8 mouse cellular contexts compared by ENCODE assay signal in the genomic region with DNA sequence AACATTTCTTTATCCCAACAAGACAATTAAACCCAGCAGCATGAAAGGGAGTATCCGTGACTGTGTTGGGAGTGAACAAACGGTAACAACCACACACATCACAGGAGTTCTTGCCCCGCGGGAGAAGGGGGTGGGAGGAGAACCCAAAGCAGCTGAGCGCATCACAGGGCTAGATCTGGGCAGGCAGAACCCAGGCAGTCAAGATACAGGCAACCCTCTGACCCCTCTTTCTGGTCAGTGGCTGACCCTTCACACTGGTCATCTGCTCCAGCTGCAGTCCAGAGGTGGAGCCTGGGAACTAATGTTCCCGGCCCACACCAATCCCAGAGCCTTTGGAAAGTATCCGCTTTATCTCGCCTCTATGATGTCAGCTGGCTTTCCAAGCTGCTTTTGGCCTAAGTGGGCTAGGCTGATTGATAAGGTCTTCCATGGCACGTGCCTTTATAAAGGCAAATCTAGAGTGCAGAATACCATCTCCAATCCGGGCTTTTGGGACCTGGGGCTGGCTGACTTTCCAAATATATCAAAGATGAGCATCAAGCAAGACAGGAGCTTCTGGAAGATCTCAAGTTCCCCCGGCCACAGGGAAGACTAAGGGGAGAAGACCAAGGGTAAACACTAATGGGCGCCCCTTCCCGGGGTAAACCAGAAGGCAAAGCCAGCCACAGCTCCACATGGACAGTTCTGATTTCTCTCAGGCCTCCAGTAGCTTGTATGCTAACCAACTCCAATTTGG. TPM values are rescaled to one million over a fixed set of nuclear protein-coding genes. Genes with fewer than 3 reads are reported as not detected.
A peak's percentile ranks its signal among the peaks of the same experiment; 100 is the strongest.
DNase-seq lines count a peak whose midpoint lies in the region; ATAC-seq and TF ChIP-seq lines count a peak whose summit lies in the region.

No protein-coding gene starts in this region.

- peak; percentile 10; the same call in 1 of the 2 replicates for ATAC-seq in heart, embryonic 16.5 days (replicated peaks; ENCODE audit: extremely low read depth, insufficient read depth, low FRiP score)
- 0 out of 2 replicates have a peak, but pooled peaks have one; percentile 10 for ATAC-seq in liver, embryonic 16.5 days (ENCODE audit: low read depth)
- ATAC-seq in erythroid progenitor cell, adult 5-6 weeks (replicated peaks; ENCODE audit: low FRiP score, poor library complexity, severe bottlenecking): no peak

- 28% methylated on average over 13 of the region's 13 CpGs for WGBS in heart, embryonic 16.5 days
- 37% methylated on average over 13 of the region's 13 CpGs for WGBS in liver, embryonic 16.5 days (ENCODE audit: insufficient replicate concordance)

- peaks cover 3% of the 10 kb centered on the region; the same call in 1 of the 2 replicates for H3K36me3 ChIP-seq in ES-E14 (ENCODE audit: control insufficient read depth, insufficient read depth, low read length, poor library complexity, severe bottlenecking)
- H3K36me3 ChIP-seq in heart, embryonic 16.5 days (ENCODE audit: control insufficient read depth, insufficient read depth): no peaks in the 10 kb centered on the region
- H3K36me3 ChIP-seq in liver, embryonic 16.5 days (ENCODE audit: control insufficient read depth, insufficient read depth): no peaks in the 10 kb centered on the region

- H3K4me1 ChIP-seq in ES-E14 (ENCODE audit: control insufficient read depth in 2 of 2, insufficient read depth in 2 of 2, low read length in 2 of 2, poor library complexity in 1 of 2): peaks cover 4 to 24% of the 10 kb centered on the region in 2 experiments; a peak in 3 of 4 replicates
- peaks cover 10% of the 10 kb centered on the region for H3K4me1 ChIP-seq in heart, embryonic 16.5 days (ENCODE audit: control insufficient read depth, insufficient read depth, low read length)
- H3K4me1 ChIP-seq in liver, embryonic 16.5 days (ENCODE audit: control insufficient read depth, low read depth, low read length): peaks cover 35% of the 10 kb centered on the region

- peaks cover 21% of the 10 kb centered on the region for H3K27me3 ChIP-seq in heart, embryonic 16.5 days (ENCODE audit: control insufficient read depth, insufficient read depth, low read length)
- peaks cover 46% of the 10 kb centered on the region for H3K27me3 ChIP-seq in liver, embryonic 16.5 days (ENCODE audit: control insufficient read depth, insufficient read depth, low read depth, low read length)

- no peak overlapping the region; the same call in 1 of the 2 replicates for H3K27ac ChIP-seq in ES-E14 (ENCODE audit: insufficient read depth, low read depth, low read length, poor library complexity, severe bottlenecking)
- no peak overlapping the region; the same call in 1 of the 2 replicates for H3K27ac ChIP-seq in heart, embryonic 16.5 days (ENCODE audit: low read length)
- no peak overlapping the region for H3K27ac ChIP-seq in liver, embryonic 16.5 days (ENCODE audit: low read length)

- peak overlapping the region; percentile 100 for H3K4me2 ChIP-seq in heart, embryonic 16.5 days (ENCODE audit: low read depth, low read length)
- peak overlapping the region; percentile 94 for H3K4me2 ChIP-seq in liver, embryonic 16.5 days (ENCODE audit: low read depth, low read length)

- peak overlapping the region; percentile 42; the same call in 1 of the 2 replicates for H3K9ac ChIP-seq in ES-E14 (ENCODE audit: insufficient read depth, low read depth, low read length, poor library complexity, severe bottlenecking)
- H3K9ac ChIP-seq in heart, embryonic 16.5 days (ENCODE audit: low read length): peak overlapping the region; percentile 72
- H3K9ac ChIP-seq in liver, embryonic 16.5 days (ENCODE audit: low read depth, low read length): no peak overlapping the region; the same call in 1 of the 2 replicates

- no peaks in the 10 kb centered on the region for H3K9me3 ChIP-seq in ES-E14 (ENCODE audit: control insufficient read depth, insufficient read depth, low read depth, low read length)
- H3K9me3 ChIP-seq in heart, embryonic 16.5 days (replicated peaks; ENCODE audit: control insufficient read depth, low read length): no peaks in the 10 kb centered on the region
- no peaks in the 10 kb centered on the region for H3K9me3 ChIP-seq in liver, embryonic 16.5 days (replicated peaks; ENCODE audit: control insufficient read depth, low read length)

- in situ Hi-C loops in ES-E14 (cut with MboI; ENCODE audit: low sequenced_read_pairs in 2 of 2, unreplicated experiment in 2 of 2): no loop called here

- peak overlapping the region; percentile 53 to 59 for H3K4me3 ChIP-seq in ES-E14 (ENCODE audit: insufficient read depth in 1 of 2, low read depth in 1 of 2, low read length in 2 of 2, poor library complexity in 1 of 2, severe bottlenecking in 1 of 2)
- H3K4me3 ChIP-seq in heart, embryonic 16.5 days (ENCODE audit: low read length): peak overlapping the region; percentile 67
- H3K4me3 ChIP-seq in liver, embryonic 16.5 days (ENCODE audit: low read depth, low read length): peak overlapping the region; percentile 69; the same call in 1 of the 2 replicates

- DNase-seq in heart, adult 11 months: peak; percentile 88
- no peak for DNase-seq in heart, adult 8-10 months (ENCODE audit: low spot score)
- DNase-seq in ES-E14 (ENCODE audit: low read depth, low spot score): peak; percentile 40
- no peak for DNase-seq in natural killer cell, adult 2 months (ENCODE audit: low spot score in 2 of 2)
- DNase-seq in cerebellum, postnatal 4 days (ENCODE audit: low spot score in 2 of 2): no peak

TF ChIP-seq in ES-E14, 5 proteins besides CTCF, POLR2A, EP300 and RAD21:
- TF ChIP-seq ZNF384 (IDR thresholded peaks at IDR 0.05; ENCODE audit: low read depth, low read length): no peak
- TF ChIP-seq HCFC1 (IDR thresholded peaks at IDR 0.05; ENCODE audit: borderline replicate concordance, insufficient read depth, low read length): no peak

RNA-seq across cellular contexts. Expression of a gene that starts 11.6 kb away (rescaled TPM):
- 10 to 100 TPM; 30.3 to 37.3 (median 31.9) TPM for total RNA-seq in heart, adult 8-10 months (2022)
- total RNA-seq in ES-E14 (2012; rRNA removed): 130 and 178 TPM in 2 replicates
- polyA plus RNA-seq in heart, embryonic 16.5 days (2015; fragmentation: Nextera tagmentation; extraction: Ambion mirVana): 41.5 and 45.4 TPM in 2 replicates
- polyA plus RNA-seq in liver, embryonic 16.5 days (2015; fragmentation: Nextera tagmentation; extraction: Ambion mirVana): 21.5 and 21.6 TPM in 2 replicates
- total RNA-seq in erythroid progenitor cell, adult 5-6 weeks (2015; ENCODE audit: low replicate concordance): 20.9 and 22.6 TPM in 2 replicates
- 10.1 and 21.9 TPM in 2 replicates for total RNA-seq in erythroid progenitor cell, adult 5-6 weeks (2017; ENCODE audit: low replicate concordance)

Comparison
In these comparisons a context has a peak if more than half of its experiments do, and no peak if none do; other contexts are left out.
1. DNase-seq: peak in heart, adult 11 months (single experiment) and ES-E14 (single experiment); none in heart, adult 8-10 months (single experiment), natural killer cell, adult 2 months (0 of 2) and cerebellum, postnatal 4 days (0 of 2).
2. Peak in every context shown above with its lines, with median percentiles within 50 percentile points of each other: H3K4me3 ChIP-seq.